In genomic region chr11:50358950-50359861, GRCm38 (mm10) we compare ENCODE assay signal across 7 mouse cellular contexts. TPM values are rescaled to one million over a fixed set of nuclear protein-coding genes. Genes with fewer than 3 reads are reported as not detected.
A peak's percentile ranks its signal among the peaks of the same experiment; 100 is the strongest.
DNase-seq lines count a peak whose midpoint lies in the region; ATAC-seq and TF ChIP-seq lines count a peak whose summit lies in the region.

No protein-coding gene starts in this region.

- H3K9me3 ChIP-seq in hindbrain, embryonic 14.5 days (ENCODE audit: control insufficient read depth, low read length) = no peaks in the 10 kb centered on the region

- TF ChIP-seq POLR2A in cerebellum, adult 2 months (IDR thresholded peaks at IDR 0.05; ENCODE audit: borderline replicate concordance, insufficient read depth, low read length) = 0 out of 2 replicates have a peak, but pooled peaks have one; percentile 24

- H3K4me1 ChIP-seq in cerebellum, adult 2 months (ENCODE audit: control insufficient read depth, insufficient read depth, low read length) = no peaks in the 10 kb centered on the region
- peaks cover 6% of the 10 kb centered on the region; the same call in 1 of the 2 replicates for H3K4me1 ChIP-seq in hindbrain, embryonic 14.5 days (replicated peaks; ENCODE audit: control insufficient read depth, insufficient read depth, low read length)

- H3K36me3 ChIP-seq in hindbrain, embryonic 14.5 days (replicated peaks; ENCODE audit: control insufficient read depth, insufficient read depth) = no peaks in the 10 kb centered on the region

- H3K27me3 ChIP-seq in cerebellum, adult 2 months (ENCODE audit: control insufficient read depth, insufficient read depth, low read length) = no peaks in the 10 kb centered on the region
- peaks cover 3% of the 10 kb centered on the region; the same call in 1 of the 2 replicates for H3K27me3 ChIP-seq in hindbrain, embryonic 14.5 days (ENCODE audit: control insufficient read depth, insufficient read depth, low read length)

- peak overlapping the region; percentile 87 for H3K4me3 ChIP-seq in cerebellum, adult 2 months (replicated peaks; ENCODE audit: insufficient read depth, low read depth, low read length)
- peak overlapping the region; percentile 48 for H3K4me3 ChIP-seq in hindbrain, embryonic 14.5 days (replicated peaks; ENCODE audit: low read length)

- H3K4me2 ChIP-seq in hindbrain, embryonic 14.5 days (replicated peaks) = peak overlapping the region; percentile 80

- DNase-seq in WW6 (ENCODE audit: low read depth, low spot score) = peak; percentile 82
- peak; percentile 61 to 73 for DNase-seq in cerebellum, adult 2 months
- DNase-seq in forelimb bud, embryonic 11.5 days (ENCODE audit: low read depth, low spot score) = peak; percentile 62
- DNase-seq in hindbrain, embryonic 14.5 days (ENCODE audit: low spot score) = peak; percentile 61
- DNase-seq in left cerebral cortex, adult 8-10 months (ENCODE audit: low spot score in 2 of 2) = peak; percentile 54 to 67
- DNase-seq in lung, postnatal 4 days = peak; percentile 69 to 76
- DNase-seq in right cerebral cortex, postnatal 14 days = peak; percentile 74

- peak overlapping the region; percentile 8 for H3K27ac ChIP-seq in cerebellum, adult 2 months (ENCODE audit: insufficient read depth, low read length)
- H3K27ac ChIP-seq in hindbrain, embryonic 14.5 days = peak overlapping the region; percentile 76

- TF ChIP-seq CTCF in cerebellum, adult 2 months (IDR thresholded peaks at IDR 0.05; ENCODE audit: borderline replicate concordance, insufficient read depth, low read depth, low read length) = no peak

- peak overlapping the region; percentile 76 for H3K9ac ChIP-seq in hindbrain, embryonic 14.5 days

- peak; percentile 67 for ATAC-seq in hindbrain, embryonic 14.5 days (ENCODE audit: low FRiP score)

- under 1% methylated on average over 74 of the region's 74 CpGs for WGBS in cerebellum, adult 2 months
- WGBS in hindbrain, embryonic 14.5 days = 2% methylated on average over 74 of the region's 74 CpGs

RNA-seq across cellular contexts. Expression of gene Cby3, which starts 4.9 kb away (rescaled TPM):
- polyA plus RNA-seq in cerebellum, adult 2 months (2012; rRNA removed) = 0.34 and 0.63 TPM in 2 replicates
- polyA plus RNA-seq in hindbrain, embryonic 14.5 days (2014; fragmentation: Nextera tagmentation; extraction: Ambion mirVana) = 0.68 and 1.3 TPM in 2 replicates
- total RNA-seq in left cerebral cortex, adult 8-10 months (2022) = not detected

RNA-seq across cellular contexts. Expression of gene Hnrnph1, which starts 17.6 kb away (rescaled TPM):
- polyA plus RNA-seq in cerebellum, adult 2 months (2012; rRNA removed) = 264 and 318 TPM in 2 replicates
- 429 and 439 TPM in 2 replicates for polyA plus RNA-seq in hindbrain, embryonic 14.5 days (2014; fragmentation: Nextera tagmentation; extraction: Ambion mirVana)
- 100 to 1,000 TPM; 180 to 274 (median 221) TPM for total RNA-seq in left cerebral cortex, adult 8-10 months (2022)

RNA-seq across cellular contexts. Expression of gene Canx, which starts 33.7 kb away (rescaled TPM):
- 215 and 264 TPM in 2 replicates for polyA plus RNA-seq in cerebellum, adult 2 months (2012; rRNA removed)
- 239 and 252 TPM in 2 replicates for polyA plus RNA-seq in hindbrain, embryonic 14.5 days (2014; fragmentation: Nextera tagmentation; extraction: Ambion mirVana)
- total RNA-seq in left cerebral cortex, adult 8-10 months (2022) = 100 to 1,000 TPM; 371 to 437 (median 413) TPM

Comparison
In these comparisons a context has a peak if more than half of its experiments do, and no peak if none do; other contexts are left out.
1. Peak in every context shown above with its lines: DNase-seq, ATAC-seq, H3K4me3 ChIP-seq and H3K27ac ChIP-seq.